Mouse (Mus musculus) kidney, embryonic 16.5 days (tissue): Measurements from ENCODE around the gene Sh3glb2. TPM values are rescaled to one million over a fixed set of nuclear protein-coding genes. Genes with fewer than 3 reads are reported as not detected.

Experiments
- ATAC-seq: fragments of 200-750 bp; cut with Nextera tagmentation; 2 replicates; pipeline ENCODE4 v1.8.0; 2017; ENCODE audit warnings: moderate TSS enrichment; ENCODE audit not compliant: low FRiP score, low TSS enrichment
- H3K27ac ChIP-seq: fragments of 300-500 bp; sonication (generic); 2 replicates; pipeline ENCODE4 v1.5.1; 2014; ENCODE audit warnings: low read length
- H3K27me3 ChIP-seq: fragments of 300-500 bp; sonication (generic); 2 replicates; pipeline ENCODE4 v1.6.1; 2014; ENCODE audit warnings: low read length, control low read depth, mixed read lengths; ENCODE audit not compliant: insufficient read depth
- H3K36me3 ChIP-seq: fragments of 300-500 bp; sonication (generic); 2 replicates; pipeline ENCODE4 v1.6.1; 2014; ENCODE audit warnings: low read length, control low read depth, mixed read lengths; ENCODE audit not compliant: insufficient read depth
- H3K4me1 ChIP-seq: fragments of 300-500 bp; sonication (generic); 2 replicates; pipeline ENCODE4 v1.6.1; 2014; ENCODE audit warnings: low read length, control low read depth, mixed read lengths; ENCODE audit not compliant: insufficient read depth
- H3K4me2 ChIP-seq: fragments of 300-500 bp; sonication (generic); replicated peaks from 2 replicates; pipeline ENCODE4 v1.6.1; 2014; ENCODE audit warnings: low read depth, low read length
- H3K4me3 ChIP-seq: fragments of 300-500 bp; sonication (generic); 2 replicates; pipeline ENCODE4 v1.5.1; 2014; ENCODE audit warnings: mild to moderate bottlenecking, low read length
- H3K9ac ChIP-seq: fragments of 300-500 bp; sonication (generic); replicated peaks from 2 replicates; pipeline ENCODE4 v1.6.1; 2014; ENCODE audit warnings: low read length
- H3K9me3 ChIP-seq: fragments of 300-500 bp; sonication (generic); 2 replicates; pipeline ENCODE4 v1.6.1; 2016; ENCODE audit warnings: low read length, control low read depth
- WGBS: fragments of 180-500 bp; shearing (Covaris S2); extraction: QIAGEN DNeasy Blood & Tissue Kit; methylation state at CpG from one replicate; pipeline ENCODE4 v1.1.7; 2014; 5-methylcytosine and 5-hydroxymethylcytosine counted together
- polyA plus RNA-seq: library from polyadenylated mRNA; unstranded; fragments of >200 nt; fragmentation: Nextera tagmentation; extraction: Ambion mirVana; gene quantifications from 2 replicates; pipeline ENCODE4 v1.2.1, GENCODE M21; 2015

Sh3glb2 gene
- polyA plus RNA-seq, 1 experiment from 2014 or later = 102 TPM

DNA sequence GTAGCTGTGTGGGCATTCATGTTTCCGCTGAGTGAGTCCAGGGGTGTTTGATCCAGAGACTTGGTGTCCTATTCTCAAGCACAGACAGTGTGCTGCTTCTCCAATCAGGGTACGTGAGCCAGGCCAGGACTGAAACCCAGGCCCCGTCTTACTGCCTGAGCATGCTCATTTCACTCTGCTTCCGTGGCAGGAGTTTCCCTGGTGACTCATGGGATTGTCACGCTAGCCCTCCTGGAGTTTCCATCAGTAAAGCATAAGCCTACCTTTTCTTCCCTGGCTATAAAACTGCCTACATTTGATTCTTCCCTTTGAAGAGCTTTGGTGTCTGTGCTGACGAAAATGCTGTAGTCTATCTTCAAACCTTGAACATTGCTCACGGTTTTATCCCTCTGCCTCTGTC is 36.0 kb downstream of the Sh3glb2 start:
- Histone ChIP-seq H3K36me3 (peaks cover 66% of the 10 kb centered on the region), H3K27me3 (no peaks in the 10 kb centered on the region), H3K9ac (no peak overlapping the region), H3K4me1 (no peaks in the 10 kb centered on the region), H3K9me3 (no peaks in the 10 kb centered on the region), H3K27ac (no peak overlapping the region), H3K4me2 (no peak overlapping the region), H3K4me3 (no peak overlapping the region)
- no peak for ATAC-seq
- WGBS = 92% methylated on average over 7 of the region's 7 CpGs

DNA sequence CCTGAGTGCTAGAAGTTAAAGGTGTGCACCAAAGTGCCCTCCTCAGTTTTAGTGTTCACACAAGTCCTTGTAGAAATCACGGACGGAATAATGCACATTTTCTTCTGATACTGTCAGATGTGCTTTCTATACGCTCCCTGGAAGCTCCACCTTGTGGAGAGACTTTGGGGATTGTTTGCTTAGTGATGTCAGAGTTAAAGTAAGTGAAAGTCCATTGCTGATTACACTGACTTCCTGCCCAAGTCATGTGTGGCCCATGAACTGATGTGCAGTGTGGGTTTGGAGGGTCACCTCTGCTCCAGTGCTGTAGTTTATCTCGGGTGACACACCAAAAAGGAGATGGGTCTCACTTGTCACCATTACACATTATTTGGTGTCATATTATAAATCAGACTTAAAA is 39.9 kb downstream of the Sh3glb2 start:
- Histone ChIP-seq H3K4me1 (no peaks in the 10 kb centered on the region), H3K36me3 (peaks cover 70% of the 10 kb centered on the region), H3K4me3 (no peak overlapping the region), H3K27ac (no peak overlapping the region), H3K4me2 (no peak overlapping the region), H3K9me3 (no peaks in the 10 kb centered on the region), H3K27me3 (no peaks in the 10 kb centered on the region), H3K9ac (no peak overlapping the region)
- WGBS = 72% methylated on average over 4 of the region's 4 CpGs
- ATAC-seq = no peak

DNA sequence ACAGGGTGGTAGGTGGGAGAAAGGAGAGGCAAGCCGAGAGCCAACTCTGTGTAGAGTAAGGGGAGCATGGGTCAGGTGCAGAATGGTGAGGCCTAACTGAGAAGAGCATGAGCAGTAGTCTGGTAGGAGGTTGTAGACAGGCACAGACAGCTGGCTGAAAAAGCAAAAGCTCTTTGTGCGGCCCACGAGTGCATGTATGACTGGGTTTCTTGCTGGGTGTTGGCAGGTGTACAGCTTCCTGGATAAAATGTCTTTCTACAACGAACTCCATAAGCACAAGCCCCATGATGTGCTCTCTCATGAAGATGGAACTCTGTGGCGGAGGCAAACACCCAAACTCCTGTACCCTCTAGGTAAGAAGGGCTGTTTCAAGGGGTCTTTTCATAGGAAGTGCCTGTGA is 42.2 kb downstream of the Sh3glb2 start:
- Histone ChIP-seq H3K36me3 (peaks cover 68% of the 10 kb centered on the region), H3K9me3 (no peaks in the 10 kb centered on the region), H3K27ac (no peak overlapping the region), H3K4me1 (no peaks in the 10 kb centered on the region), H3K4me3 (no peak overlapping the region), H3K27me3 (no peaks in the 10 kb centered on the region), H3K9ac (no peak overlapping the region), H3K4me2 (no peak overlapping the region)
- 94% methylated on average over 5 of the region's 5 CpGs for WGBS
- ATAC-seq = no peak

DNA sequence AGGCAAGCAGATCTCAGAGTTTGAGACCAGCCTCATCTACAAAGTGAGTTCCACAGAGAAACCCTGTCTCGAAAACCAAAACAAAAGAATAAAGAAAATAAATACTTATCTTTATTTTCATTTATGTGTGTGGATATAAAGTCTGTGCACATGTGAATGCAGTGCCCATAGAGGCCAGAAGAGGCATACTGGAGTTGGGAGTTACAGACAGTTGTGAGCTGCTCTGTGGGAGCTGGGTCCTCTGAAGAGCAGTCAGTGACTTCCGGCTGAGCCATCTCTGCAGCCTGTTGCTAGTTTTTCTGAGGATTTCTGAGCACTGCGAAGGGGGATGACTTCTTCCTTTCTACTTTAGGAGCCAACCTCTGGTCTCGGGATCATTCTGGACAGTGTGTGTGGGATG is 43.0 kb downstream of the Sh3glb2 start:
- Histone ChIP-seq H3K27me3 (no peaks in the 10 kb centered on the region), H3K4me1 (no peaks in the 10 kb centered on the region), H3K9ac (no peak overlapping the region), H3K27ac (no peak overlapping the region), H3K9me3 (no peaks in the 10 kb centered on the region), H3K4me2 (no peak overlapping the region), H3K36me3 (peaks cover 69% of the 10 kb centered on the region), H3K4me3 (no peak overlapping the region)
- WGBS = 95% methylated on average over 4 of the region's 4 CpGs
- no peak for ATAC-seq

DNA sequence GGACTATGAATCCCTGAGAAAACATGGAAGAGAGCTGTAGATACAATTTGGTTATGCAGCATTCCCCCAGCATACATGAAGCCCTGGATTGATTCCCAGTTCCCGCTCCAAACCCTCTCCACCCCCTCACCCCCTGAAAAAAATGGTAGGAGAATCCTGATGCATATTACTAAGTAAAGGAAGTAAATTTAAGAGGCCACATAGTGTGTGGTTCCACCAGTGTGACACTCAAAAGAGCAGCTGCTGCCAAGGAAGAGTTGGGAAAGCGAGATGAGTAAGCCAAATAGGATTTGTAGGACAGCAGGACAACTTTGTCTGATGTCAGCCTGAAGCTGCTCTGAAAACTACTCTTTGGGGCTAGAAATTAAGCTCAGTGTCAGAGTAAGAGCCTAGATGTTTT is 47.7 kb downstream of the Sh3glb2 start:
- Histone ChIP-seq H3K27me3 (no peaks in the 10 kb centered on the region), H3K4me3 (no peak overlapping the region), H3K9me3 (no peaks in the 10 kb centered on the region), H3K27ac (no peak overlapping the region), H3K4me1 (no peaks in the 10 kb centered on the region), H3K9ac (no peak overlapping the region), H3K4me2 (no peak overlapping the region), H3K36me3 (peaks cover 90% of the 10 kb centered on the region)
- no peak for ATAC-seq
- WGBS = 96% methylated on average over 2 of the region's 2 CpGs

DNA sequence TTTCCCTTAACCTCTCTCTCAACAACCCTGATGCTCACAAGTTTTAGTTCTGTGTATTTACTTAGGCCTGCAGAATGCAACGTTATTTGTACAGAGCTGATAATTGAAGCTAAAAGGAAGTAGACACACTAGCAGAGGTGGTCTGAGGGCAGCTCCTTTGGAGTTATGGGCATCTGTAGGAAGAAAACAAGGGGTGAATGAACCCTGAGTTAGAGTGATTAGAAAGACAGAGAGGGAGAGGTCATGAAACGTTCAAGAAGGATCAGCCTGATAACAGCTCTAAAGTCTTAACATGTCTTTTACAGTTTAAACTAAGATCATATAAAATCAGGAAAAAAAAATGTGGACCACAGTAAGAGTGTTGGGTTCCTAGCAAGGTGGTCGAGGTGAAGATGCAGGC is 49.8 kb downstream of the Sh3glb2 start:
- no peak overlapping the region for H3K4me2 ChIP-seq
- no peaks in the 10 kb centered on the region for H3K27me3 ChIP-seq
- H3K4me1 ChIP-seq = no peaks in the 10 kb centered on the region
- H3K4me3 ChIP-seq = no peak overlapping the region
- no peak overlapping the region for H3K27ac ChIP-seq
- WGBS = 84% methylated on average over 3 of the region's 3 CpGs
- H3K9ac ChIP-seq = no peak overlapping the region
- H3K36me3 ChIP-seq = peaks cover 90% of the 10 kb centered on the region
- H3K9me3 ChIP-seq = no peaks in the 10 kb centered on the region
- ATAC-seq = no peak

DNA sequence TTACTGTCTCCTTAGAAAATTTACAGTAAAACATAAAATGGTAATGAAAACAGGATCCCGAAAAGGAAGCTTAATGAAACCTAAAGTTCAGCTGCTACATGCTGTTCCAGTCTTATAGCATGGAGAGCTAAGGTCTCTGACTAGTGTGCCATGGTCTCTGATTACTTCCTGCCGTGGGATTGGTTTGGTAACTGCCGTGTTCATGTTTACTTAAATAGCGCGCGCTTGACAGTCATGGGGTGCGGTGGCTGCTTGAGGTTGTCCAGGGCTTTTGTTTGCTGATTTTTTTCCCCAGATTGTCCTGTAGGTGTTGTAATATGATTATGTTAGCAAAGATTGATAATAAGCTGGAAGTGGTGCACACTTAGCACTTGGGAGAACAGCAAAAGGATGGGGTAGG is 53.0 kb downstream of the Sh3glb2 start:
- H3K9ac ChIP-seq = no peak overlapping the region
- no peaks in the 10 kb centered on the region for H3K27me3 ChIP-seq
- no peak overlapping the region for H3K4me3 ChIP-seq
- H3K9me3 ChIP-seq = no peaks in the 10 kb centered on the region
- peaks cover 82% of the 10 kb centered on the region for H3K36me3 ChIP-seq
- H3K4me2 ChIP-seq = no peak overlapping the region
- H3K27ac ChIP-seq = no peak overlapping the region
- WGBS = 93% methylated on average over 7 of the region's 7 CpGs
- ATAC-seq = no peak
- H3K4me1 ChIP-seq = no peaks in the 10 kb centered on the region

DNA sequence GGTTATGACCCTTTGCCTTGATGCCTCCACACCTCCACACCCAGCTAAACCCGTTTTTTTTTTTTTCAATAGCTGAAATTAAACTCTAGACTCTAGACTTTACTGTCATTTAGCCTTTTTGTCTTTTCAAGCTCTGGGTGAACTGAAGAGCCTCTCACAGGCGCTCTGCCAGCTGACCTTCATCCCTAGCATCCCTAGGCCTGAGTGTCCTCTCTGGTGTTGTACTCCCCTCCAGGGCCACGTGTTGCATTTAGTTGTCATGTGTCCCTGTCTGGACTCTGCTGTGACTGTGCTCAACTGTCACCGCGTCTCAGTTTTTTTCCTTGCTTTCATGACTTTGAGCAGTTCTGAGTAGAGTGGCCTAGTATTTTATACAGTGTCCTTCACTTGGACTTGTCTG is 59.2 kb downstream of the Sh3glb2 start:
- H3K4me2 ChIP-seq = no peak overlapping the region
- H3K9me3 ChIP-seq = no peaks in the 10 kb centered on the region
- no peaks in the 10 kb centered on the region for H3K27me3 ChIP-seq
- no peak overlapping the region for H3K27ac ChIP-seq
- ATAC-seq = no peak
- WGBS = 89% methylated on average over 5 of the region's 5 CpGs
- no peaks in the 10 kb centered on the region for H3K4me1 ChIP-seq
- H3K4me3 ChIP-seq = no peak overlapping the region
- H3K9ac ChIP-seq = no peak overlapping the region
- H3K36me3 ChIP-seq = peaks cover 61% of the 10 kb centered on the region

DNA sequence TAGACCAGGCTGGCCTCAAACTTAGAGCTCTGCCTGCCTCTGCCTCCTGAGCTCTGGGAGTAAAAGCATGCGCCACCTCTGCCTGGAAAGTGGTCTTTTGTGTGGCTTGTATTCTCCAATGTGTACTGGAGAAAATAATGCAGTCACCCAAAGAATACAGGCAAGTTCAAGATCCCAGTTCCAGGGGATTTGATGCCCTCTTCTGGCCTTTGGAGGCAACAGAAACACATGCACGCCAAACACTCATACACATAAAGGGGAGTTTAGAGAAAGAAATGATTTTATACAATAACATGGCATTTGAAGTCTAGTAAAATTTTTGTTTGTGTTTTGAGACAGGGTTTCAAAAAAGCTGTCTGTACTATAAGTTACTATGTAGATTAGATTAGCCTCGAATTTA is 59.6 kb downstream of the Sh3glb2 start:
- no peak overlapping the region for H3K9ac ChIP-seq
- no peak overlapping the region for H3K27ac ChIP-seq
- H3K4me3 ChIP-seq = no peak overlapping the region
- peaks cover 56% of the 10 kb centered on the region for H3K36me3 ChIP-seq
- 81% methylated on average over 3 of the region's 3 CpGs for WGBS
- no peak for ATAC-seq
- H3K4me2 ChIP-seq = no peak overlapping the region
- H3K27me3 ChIP-seq = no peaks in the 10 kb centered on the region
- H3K9me3 ChIP-seq = no peaks in the 10 kb centered on the region
- no peaks in the 10 kb centered on the region for H3K4me1 ChIP-seq
